Mouse (Mus musculus): ENCODE measurements at regions not wholly inside any gene's neighbourhood (a gene's known extent, or its start where the extent isn't known, plus 50 kb on each side); places are given as distances from the start of the nearest gene placed in this dataset.

GRCm38 (mm10) chr4:114728235-114729000, 93.1 kb upstream of the Gm12830 start:
- Histone ChIP-seq H3K9ac (ENCODE audit: low read depth, poor library complexity, severe bottlenecking) (no peak overlapping the region), H3K27me3 (ENCODE audit: control insufficient read depth, insufficient read depth, low read length, poor library complexity, severe bottlenecking) (no peaks in the 10 kb centered on the region), H3K36me3 (ENCODE audit: control insufficient read depth, insufficient read depth, low read length, poor library complexity, severe bottlenecking) (no peaks in the 10 kb centered on the region), H3K9me3 (replicated peaks; ENCODE audit: control insufficient read depth, insufficient read depth, low read length, poor library complexity, severe bottlenecking) (no peaks in the 10 kb centered on the region), H3K4me1 (ENCODE audit: control insufficient read depth, insufficient read depth, low read length) (no peaks in the 10 kb centered on the region), H3K27ac (ENCODE audit: insufficient read depth, low read length) (no peak overlapping the region), H3K4me3 (ENCODE audit: low read depth, low read length) (no peak overlapping the region)
- TF ChIP-seq POLR2A (IDR thresholded peaks at IDR 0.05; ENCODE audit: insufficient read depth, low read length) (no peak), CTCF (IDR thresholded peaks at IDR 0.05; ENCODE audit: low read depth, low read length) (no peak), EP300 (IDR thresholded peaks at IDR 0.05; ENCODE audit: insufficient read depth, low read depth, low read length) (no peak)

- Histone ChIP-seq H3K4me3 (ENCODE audit: low read depth, low read length) (no peak overlapping the region), H3K27me3 (ENCODE audit: control insufficient read depth, insufficient read depth, low read length, poor library complexity, severe bottlenecking) (no peaks in the 10 kb centered on the region), H3K36me3 (ENCODE audit: control insufficient read depth, insufficient read depth, low read length, poor library complexity, severe bottlenecking) (no peaks in the 10 kb centered on the region), H3K4me1 (ENCODE audit: control insufficient read depth, insufficient read depth, low read length) (no peaks in the 10 kb centered on the region), H3K9ac (ENCODE audit: low read depth, poor library complexity, severe bottlenecking) (no peak overlapping the region), H3K27ac (ENCODE audit: insufficient read depth, low read length) (no peak overlapping the region), H3K9me3 (replicated peaks; ENCODE audit: control insufficient read depth, insufficient read depth, low read length, poor library complexity, severe bottlenecking) (no peaks in the 10 kb centered on the region)
- TF ChIP-seq POLR2A (IDR thresholded peaks at IDR 0.05; ENCODE audit: insufficient read depth, low read length) (no peak), EP300 (IDR thresholded peaks at IDR 0.05; ENCODE audit: insufficient read depth, low read depth, low read length) (no peak), CTCF (IDR thresholded peaks at IDR 0.05; ENCODE audit: low read depth, low read length) (no peak)
These were observed 88.1 kb upstream of the Gm12830 start for GRCm38 (mm10) chr4:114733256-114734004.

- Histone ChIP-seq H3K36me3 (ENCODE audit: control insufficient read depth, insufficient read depth, low read length, poor library complexity, severe bottlenecking) (no peaks in the 10 kb centered on the region), H3K9ac (ENCODE audit: low read depth, poor library complexity, severe bottlenecking) (no peak overlapping the region), H3K27ac (ENCODE audit: insufficient read depth, low read length) (no peak overlapping the region), H3K4me1 (ENCODE audit: control insufficient read depth, insufficient read depth, low read length) (no peaks in the 10 kb centered on the region), H3K9me3 (replicated peaks; ENCODE audit: control insufficient read depth, insufficient read depth, low read length, poor library complexity, severe bottlenecking) (no peaks in the 10 kb centered on the region), H3K4me3 (ENCODE audit: low read depth, low read length) (no peak overlapping the region), H3K27me3 (ENCODE audit: control insufficient read depth, insufficient read depth, low read length, poor library complexity, severe bottlenecking) (no peaks in the 10 kb centered on the region)
- no peak for TF ChIP-seq EP300 (IDR thresholded peaks at IDR 0.05; ENCODE audit: insufficient read depth, low read depth, low read length)
- TF ChIP-seq POLR2A (IDR thresholded peaks at IDR 0.05; ENCODE audit: insufficient read depth, low read length), result no peak
- TF ChIP-seq CTCF (IDR thresholded peaks at IDR 0.05; ENCODE audit: low read depth, low read length), result no peak
These were observed 82.4 kb upstream of the Gm12830 start for GRCm38 (mm10) chr4:114738903-114739667.

- Histone ChIP-seq H3K36me3 (ENCODE audit: control insufficient read depth, insufficient read depth, low read length, poor library complexity, severe bottlenecking) (no peaks in the 10 kb centered on the region), H3K9ac (ENCODE audit: low read depth, poor library complexity, severe bottlenecking) (no peak overlapping the region), H3K27ac (ENCODE audit: insufficient read depth, low read length) (no peak overlapping the region), H3K4me3 (ENCODE audit: low read depth, low read length) (no peak overlapping the region), H3K9me3 (replicated peaks; ENCODE audit: control insufficient read depth, insufficient read depth, low read length, poor library complexity, severe bottlenecking) (no peaks in the 10 kb centered on the region; the same call in 1 of the 2 replicates), H3K4me1 (ENCODE audit: control insufficient read depth, insufficient read depth, low read length) (no peaks in the 10 kb centered on the region), H3K27me3 (ENCODE audit: control insufficient read depth, insufficient read depth, low read length, poor library complexity, severe bottlenecking) (no peaks in the 10 kb centered on the region)
- TF ChIP-seq POLR2A (IDR thresholded peaks at IDR 0.05; ENCODE audit: insufficient read depth, low read length), result no peak
- no peak for TF ChIP-seq CTCF (IDR thresholded peaks at IDR 0.05; ENCODE audit: low read depth, low read length)
- TF ChIP-seq EP300 (IDR thresholded peaks at IDR 0.05; ENCODE audit: insufficient read depth, low read depth, low read length), result no peak
These were observed 73.4 kb upstream of the Gm12830 start for GRCm38 (mm10) chr4:114748131-114748530.

GRCm38 (mm10) chr4:114759837-114760236, 61.7 kb upstream of the Gm12830 start:
- Histone ChIP-seq H3K4me3 (ENCODE audit: low read depth, low read length) (no peak overlapping the region), H3K9ac (ENCODE audit: low read depth, poor library complexity, severe bottlenecking) (no peak overlapping the region), H3K36me3 (ENCODE audit: control insufficient read depth, insufficient read depth, low read length, poor library complexity, severe bottlenecking) (no peaks in the 10 kb centered on the region), H3K4me1 (ENCODE audit: control insufficient read depth, insufficient read depth, low read length) (no peaks in the 10 kb centered on the region), H3K9me3 (replicated peaks; ENCODE audit: control insufficient read depth, insufficient read depth, low read length, poor library complexity, severe bottlenecking) (0 out of 2 replicates have a peak, but pooled peaks cover 3% of the 10 kb centered on the region), H3K27ac (ENCODE audit: insufficient read depth, low read length) (no peak overlapping the region), H3K27me3 (ENCODE audit: control insufficient read depth, insufficient read depth, low read length, poor library complexity, severe bottlenecking) (no peaks in the 10 kb centered on the region)
- no peak for TF ChIP-seq CTCF (IDR thresholded peaks at IDR 0.05; ENCODE audit: low read depth, low read length)
- TF ChIP-seq POLR2A (IDR thresholded peaks at IDR 0.05; ENCODE audit: insufficient read depth, low read length), result no peak
- TF ChIP-seq EP300 (IDR thresholded peaks at IDR 0.05; ENCODE audit: insufficient read depth, low read depth, low read length), result no peak
